Mouse (Mus musculus) layer of hippocampus, adult 8-10 months (tissue): ENCODE data around the gene Cys1. TPM values are rescaled to one million over a fixed set of nuclear protein-coding genes. Genes with fewer than 3 reads are reported as not detected.

Source experiments
- DNase-seq, 2 experiments: peaks; one replicate each; pipeline ENCODE4 v3.0.0; 2022; ENCODE audit warnings: low spot score in 2 of 2
- total RNA-seq, 4 experiments: library from RNA; stranded (reverse); gene quantifications; 2 replicates each; pipeline ENCODE4 v1.2.4; 2022

The Cys1 gene
- total RNA-seq, 4 experiments from 2014 or later, result 13.5 to 35.1 (median 25.8) TPM

DNA sequence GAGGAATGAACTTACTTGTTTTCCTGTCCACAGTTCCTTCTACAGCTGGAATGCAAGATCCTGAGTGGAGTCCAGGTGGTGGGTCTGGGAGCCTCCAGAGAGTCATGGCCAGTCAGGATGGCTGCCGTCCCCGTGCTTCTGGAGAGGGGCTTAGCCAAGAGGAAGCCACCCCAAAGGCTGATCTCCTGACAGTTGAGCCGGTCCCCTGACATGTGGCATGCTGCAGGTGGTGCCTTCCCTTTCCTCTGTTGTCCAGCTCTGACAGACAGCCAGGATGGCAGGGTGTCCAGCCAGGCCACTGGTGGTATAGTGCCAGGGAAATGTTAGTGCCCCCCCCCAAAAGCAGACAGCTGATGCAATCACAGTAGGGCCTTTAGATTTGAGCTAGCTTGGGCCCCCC, 16.9 kb upstream of the Cys1 start:
- no peak for DNase-seq

DNA sequence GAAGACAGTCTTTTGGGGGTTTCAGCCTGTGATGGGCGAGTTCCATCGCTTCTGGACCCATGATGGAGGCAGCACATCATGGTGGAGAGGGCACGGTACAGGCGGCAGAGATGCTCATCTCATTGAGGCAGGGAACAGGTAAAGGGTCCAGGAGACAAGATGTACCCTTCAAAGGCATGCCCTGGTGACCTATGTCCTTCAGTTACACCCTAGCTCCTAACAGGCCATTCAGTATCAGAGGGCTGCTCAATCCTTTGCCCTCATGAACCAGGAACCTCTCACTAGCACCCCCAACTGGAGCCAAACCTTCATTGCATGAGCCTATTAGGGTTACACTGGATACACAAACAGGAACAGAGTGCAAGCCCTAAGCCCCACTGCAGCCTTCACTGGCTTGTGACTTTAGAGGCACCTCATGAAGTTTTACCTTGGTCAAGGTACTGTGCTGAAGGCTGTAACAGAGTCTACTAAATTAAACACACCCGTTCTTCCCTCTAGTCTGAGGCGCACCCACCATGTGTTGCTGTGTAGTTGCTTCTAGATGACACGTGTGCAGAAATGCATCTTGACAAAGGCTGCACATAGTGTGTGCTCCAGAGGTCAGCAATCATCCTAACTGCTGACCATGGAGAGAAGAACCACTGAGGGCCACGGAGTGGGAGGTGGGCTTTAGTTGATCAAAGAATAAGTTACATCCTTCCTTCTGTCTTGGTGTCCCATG, 16.0 kb upstream of the Cys1 start:
- DNase-seq, result no peak

DNA sequence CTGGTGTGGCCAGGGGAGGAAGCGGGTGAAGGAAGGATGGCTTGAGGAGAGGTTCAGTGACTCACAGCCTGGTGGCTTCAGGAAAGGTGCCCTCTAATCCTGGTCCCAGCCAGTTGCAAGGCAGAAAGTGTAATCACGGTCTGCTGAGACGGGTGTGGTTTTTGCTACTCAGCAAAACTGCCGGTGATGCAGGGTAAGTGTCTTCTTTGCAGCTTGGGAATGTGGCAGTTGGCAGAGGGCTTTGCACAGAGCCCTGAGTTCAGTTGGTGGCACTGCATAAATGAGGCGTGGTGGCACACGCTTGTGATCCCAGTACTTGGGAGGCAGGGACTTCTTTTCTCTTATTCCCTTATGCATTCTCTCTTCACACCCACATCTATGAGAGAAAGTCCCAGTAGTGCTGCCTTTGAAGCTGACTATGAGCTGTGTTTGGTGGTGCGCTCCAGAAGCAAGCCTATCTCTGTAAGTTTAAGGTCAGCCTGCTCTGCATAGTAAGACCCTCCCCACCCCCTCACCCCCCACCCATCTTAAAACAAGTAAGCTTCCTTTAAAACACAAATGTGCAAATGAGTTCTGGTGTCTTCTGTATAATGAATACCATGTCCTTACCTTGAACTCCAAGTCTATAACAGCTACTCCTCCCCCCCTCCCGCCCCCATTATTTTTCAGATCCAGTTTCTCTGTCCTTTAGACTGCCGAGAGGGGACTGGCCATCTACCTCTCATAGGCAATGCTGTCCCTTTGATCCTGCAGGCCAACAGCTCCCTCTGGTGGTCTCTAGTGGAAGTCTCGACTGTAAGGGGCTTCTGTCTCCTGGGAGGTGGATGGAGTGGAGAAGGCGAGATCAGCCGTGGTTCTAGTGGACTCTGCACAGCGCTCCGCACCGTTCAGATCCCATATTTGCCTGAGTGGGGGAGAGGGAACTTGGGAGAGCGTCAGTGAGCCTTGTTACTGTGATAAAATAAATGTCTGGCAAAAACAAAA, 15.2 kb upstream of the Cys1 start:
- DNase-seq, result peak; percentile 75 to 89

DNA sequence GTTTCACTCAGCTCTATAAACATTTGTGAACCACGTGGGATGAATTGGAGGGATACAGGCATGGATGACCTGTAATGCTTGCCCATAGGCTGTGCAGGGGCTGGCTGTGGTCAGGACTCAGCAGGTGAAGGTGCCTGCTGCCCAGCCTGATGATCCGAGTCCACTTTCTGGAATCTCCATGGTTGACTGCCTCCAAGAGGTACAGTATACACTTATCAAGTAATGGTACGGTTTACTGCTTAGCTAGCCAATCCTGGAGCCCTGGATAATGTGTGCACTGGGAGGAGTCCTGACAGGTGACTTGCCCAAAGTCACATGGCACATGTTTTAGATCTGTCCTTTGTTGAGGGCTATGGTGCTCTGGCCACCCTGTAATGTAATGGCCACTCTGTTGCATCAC, 8.7 kb upstream of the Cys1 start:
- no peak for DNase-seq

DNA sequence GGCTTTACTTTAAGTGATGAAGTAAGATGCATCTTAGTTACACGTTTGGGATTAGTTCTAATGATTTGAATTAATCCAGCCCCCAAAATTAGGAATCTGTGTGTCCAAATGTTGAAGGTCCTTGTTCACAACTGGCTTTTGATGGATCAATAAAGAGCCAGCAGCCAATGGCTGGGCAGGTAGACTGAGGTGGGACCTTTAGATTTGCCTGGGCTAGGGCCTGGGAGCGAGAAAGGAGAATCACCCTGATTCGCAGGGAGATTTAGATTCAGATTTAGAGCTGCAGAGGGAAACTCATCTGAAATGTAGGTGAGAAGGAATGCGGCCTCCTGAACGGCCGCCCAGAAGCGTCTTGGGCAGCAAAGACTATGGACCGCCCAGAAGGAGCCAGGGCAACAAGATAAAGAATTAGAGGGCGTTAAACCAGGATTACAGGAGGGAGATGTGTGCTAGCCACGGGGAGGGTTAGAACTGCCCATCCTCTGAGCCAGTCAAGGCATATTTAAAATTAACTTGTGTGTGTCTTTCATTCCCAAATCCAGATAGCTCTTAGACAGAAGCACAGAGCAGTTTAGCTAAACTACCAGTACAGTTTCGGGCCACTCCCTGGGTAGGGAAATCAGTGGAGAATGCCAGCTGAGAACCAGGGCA, 5.2 kb upstream of the Cys1 start:
- no peak for DNase-seq

DNA sequence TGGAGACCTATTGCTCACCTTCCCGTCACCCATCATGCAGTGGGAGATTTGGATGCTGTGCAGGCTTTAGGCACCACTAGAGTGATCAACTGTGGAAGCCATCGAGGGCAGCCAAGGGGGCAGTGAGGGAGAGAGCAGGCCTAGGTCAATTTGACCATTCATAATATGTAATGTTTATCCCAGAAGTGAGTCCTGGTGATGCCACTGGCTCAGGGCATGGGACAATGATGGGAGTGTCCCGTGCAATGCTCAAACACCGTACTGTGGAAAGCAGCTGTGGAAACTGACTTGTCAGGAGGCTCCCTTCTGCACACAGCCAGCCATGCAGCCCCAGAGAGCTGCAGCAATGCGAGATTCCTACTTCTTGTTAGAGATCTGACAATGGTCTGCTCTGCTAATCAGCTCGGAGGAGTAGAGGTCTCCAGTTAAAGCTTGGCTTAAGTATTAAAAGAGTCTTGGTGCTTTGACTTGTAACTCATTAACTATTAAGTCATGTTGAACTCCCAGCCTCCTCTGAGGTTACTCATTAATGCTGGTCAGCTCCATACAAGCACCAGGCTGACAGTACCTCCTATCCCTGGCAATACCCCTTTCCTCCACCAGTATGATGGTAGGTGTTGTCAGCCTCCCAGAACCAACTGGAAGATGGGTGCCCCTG, 4.6 kb upstream of the Cys1 start:
- DNase-seq, result no peak

DNA sequence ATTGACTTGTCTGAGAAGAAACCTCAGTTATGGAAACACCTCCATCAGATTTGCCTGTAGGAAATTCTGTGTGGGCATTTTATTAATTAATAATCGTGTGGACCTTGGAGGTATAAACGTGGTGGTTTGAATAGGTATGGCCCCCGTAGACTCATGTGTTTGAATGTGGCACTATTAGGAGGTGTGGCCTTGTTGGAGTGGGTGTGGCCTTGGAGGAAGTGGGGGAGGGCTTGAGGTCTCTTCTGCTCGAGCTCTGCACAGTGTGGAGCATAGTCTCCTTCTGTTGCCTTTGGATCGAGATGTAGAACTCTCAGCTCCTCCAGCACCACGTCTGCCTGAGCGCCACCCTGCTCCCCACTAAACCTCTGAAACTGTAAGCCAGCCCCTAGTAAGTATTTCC, 1.8 kb upstream of the Cys1 start:
- DNase-seq, result no peak

DNA sequence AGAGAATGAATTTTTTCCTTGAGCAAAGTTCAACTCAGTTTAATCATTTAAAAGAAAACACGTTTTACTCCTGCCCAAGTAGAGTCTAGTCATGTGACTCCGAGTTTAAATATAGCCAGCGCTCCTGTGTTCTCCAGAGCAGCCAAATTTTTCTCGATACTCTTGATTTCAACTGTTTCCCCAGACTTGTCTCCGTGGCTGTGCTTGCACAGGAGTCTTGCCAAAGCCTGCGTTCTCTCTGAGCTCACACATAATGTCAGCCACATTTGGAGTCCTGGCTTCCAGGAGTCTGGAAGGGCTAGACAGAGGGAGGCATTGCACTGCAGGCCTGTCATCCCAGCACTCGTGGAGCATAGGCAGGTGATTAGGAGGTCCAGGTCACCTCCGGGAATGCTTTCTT, 950 bp upstream of the Cys1 start:
- peak in 1 of 2 experiments; percentile 42 for DNase-seq

DNA sequence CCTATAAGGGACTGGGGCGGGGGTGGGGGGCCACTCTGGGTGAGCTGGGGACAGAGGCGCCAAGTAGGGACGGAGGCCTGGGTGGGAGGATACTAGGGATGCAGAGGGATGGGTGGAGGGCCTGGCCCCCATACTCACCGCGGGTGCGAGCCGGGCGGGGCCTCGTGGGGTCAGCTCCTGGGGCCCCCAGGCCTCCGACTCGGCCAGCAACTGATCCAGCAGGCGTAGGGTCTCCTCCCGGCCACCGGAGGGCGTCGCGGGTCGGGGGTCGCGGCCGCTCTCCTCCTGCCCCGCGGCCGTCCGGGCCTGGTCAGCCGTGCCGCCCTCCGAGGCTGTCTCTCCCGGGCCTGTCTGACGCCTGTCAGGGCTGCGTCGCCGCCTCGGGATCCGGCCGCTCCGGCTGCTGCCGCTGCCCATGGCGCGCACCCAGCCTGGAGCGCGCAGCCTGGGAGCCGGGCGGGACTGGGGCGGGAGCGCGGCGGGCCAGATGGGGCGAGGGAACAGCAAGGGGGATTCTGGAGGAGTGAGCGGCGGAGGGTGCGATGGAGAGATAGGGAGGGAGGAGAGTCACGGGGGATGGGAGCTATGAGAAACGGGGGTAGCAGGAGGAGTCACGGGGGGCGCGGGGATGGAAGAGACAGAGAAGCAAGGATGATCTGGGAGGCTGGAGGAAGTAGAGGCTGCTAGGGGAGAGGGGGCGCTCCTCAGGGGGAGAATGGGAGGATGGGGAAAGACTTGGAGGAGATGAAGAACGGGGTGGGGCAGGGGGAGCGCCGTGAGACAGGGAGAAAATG, 924 bp downstream of the Cys1 start:
- peak in 1 of 2 experiments; percentile 31 for DNase-seq

DNA sequence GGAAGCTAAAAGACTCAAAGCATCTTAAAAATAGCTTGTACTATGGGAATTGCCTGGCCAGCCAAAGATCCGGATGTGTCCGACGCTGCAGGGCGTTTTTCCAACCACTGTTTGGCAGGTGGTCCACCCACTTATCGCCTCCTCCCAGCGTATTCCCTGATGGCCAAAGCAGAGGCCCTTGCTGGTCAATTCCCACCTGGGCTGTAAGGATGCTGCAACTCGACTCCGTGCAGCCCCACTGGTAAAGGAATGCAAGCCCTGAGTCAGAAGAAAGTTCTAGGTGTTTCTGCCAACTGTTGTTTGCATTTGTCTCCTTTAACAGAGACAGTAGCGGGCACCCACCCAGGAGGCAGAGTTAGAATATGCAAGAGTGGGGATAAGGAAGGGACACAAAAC, 1.5 kb downstream of the Cys1 start:
- peak in 1 of 2 experiments; percentile 37 for DNase-seq

DNA sequence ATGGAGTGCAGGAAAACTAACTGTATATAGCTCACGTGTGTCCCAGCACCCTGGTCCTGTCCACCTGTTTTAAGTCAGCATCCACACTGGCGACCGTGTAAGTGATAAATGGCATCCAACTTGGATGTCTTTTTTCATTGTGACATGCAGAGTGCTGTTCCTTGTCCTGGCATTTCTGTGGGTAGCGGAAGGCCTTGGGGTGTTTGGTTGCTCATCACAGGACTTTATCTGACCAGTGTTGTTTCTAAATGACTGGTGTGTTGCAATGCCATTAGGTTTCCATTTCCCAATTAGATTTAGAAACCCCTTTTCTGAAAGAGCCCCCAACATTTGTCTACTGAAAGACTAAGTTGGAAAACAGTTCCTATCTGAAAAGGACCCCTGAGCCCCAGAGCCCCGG, 19.5 kb downstream of the Cys1 start:
- no peak for DNase-seq

DNA sequence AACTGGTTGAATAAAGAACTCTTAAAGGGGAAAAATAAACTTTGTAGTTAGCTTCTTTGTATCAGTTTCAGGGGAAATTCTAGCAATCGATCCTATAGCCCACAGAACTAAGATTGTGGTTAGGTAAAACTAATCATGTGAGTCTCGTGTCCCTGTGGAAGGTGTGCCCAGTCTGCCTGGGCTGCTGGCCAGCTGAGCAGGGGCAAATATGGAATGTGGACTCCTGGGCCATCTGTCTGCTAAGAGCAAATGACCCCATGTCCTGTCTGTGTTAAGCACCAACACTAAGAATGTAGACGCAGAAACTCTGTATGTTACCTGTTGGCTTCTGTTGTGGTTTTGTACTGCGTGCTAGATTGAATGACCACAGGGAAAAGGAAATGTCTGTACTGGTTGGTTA, 20.5 kb downstream of the Cys1 start:
- DNase-seq, result no peak

DNA sequence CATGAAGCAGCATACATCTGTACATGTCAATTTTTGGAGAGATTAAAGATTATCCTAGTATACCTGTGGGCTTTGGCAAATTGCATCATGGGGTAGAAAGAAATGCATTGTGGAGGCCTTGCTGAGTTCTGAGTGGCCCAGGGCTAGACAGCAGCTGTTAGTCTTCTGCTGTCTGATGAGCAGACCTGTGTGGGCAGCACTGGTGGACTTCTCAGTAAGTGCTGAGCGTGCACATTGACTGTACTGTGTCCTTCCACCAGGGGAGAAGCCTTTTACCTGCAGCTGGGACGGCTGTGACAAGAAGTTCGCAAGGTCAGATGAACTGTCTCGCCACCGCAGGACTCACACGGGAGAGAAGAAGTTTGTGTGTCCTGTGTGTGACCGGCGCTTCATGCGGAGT, 21.7 kb downstream of the Cys1 start:
- no peak for DNase-seq

DNA sequence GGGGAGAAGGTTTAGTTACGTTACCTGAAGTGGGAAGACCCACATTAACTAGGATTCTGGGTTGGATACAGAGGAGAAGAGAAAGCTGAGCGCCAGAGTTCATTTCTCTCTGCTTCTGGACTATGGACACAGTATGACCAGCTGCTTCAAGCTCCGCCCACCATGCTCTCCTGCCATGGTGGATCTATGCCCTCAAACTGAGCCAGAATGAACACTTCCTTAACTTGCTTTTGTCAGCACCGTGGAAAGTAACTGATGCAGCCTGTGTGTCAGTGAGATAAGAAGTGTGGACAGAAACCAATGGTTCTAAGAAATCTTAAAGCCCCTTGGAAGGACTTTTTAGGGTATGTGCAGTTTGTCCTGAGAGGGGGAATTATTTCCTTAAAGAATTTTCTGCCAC, 22.6 kb downstream of the Cys1 start:
- no peak for DNase-seq

DNA sequence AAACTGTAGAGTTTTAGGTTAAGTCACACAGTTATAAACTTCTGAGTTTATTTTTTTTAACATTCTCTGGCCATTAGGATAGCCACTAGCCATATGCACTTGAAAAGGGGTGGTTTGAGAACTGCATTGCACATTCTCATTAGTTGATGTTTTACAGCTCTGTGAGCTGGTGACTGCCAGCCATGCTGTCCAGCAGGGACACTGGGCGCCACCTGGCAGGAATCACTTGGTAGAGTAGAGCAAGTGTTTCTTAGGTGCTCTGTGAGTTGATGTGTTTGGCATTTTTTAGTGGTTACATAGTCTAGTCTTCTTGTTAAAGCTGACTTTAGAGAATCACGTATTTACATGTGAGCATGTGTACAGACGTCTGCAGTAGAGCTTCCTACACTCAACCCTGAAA, 25.2 kb downstream of the Cys1 start:
- no peak for DNase-seq

DNA sequence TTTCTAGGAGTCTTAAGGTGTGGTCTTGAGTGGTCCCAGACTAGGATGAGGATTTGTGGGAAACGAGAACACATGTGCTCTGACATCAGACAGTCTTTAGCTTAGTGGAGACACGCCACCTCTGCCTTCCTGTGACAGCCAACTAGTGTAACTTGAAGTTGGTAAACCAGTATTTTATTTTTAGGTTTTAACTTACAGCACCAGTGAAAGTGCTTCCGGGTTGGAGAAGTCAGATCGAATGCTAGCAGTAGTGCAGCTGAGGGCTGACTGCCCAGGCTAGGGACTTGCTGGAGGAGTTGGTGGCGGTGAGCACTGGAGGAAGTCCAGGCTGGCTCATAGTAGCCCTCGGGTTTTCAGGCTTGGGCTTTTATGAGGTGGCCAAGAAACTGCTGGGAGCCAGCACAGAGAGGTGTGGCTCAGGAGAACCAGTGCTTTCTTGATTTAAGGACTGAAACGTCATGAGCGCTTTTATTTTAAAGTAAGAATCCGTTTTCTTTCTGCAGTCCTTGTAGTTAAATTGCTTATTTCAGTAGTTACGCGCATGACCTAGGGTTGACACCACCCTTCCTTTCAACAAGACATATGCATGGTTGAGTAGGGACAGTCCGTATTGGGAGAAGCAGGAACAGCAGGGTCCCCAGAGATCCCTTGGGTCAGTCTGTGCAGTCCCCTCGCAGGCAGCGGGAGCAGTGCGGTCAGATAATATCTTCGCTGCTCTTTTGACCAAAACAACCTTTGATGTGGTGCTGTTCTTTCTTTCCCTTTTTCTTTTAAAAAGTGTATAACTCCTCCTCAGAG, 27.3 kb downstream of the Cys1 start:
- no peak for DNase-seq

DNA sequence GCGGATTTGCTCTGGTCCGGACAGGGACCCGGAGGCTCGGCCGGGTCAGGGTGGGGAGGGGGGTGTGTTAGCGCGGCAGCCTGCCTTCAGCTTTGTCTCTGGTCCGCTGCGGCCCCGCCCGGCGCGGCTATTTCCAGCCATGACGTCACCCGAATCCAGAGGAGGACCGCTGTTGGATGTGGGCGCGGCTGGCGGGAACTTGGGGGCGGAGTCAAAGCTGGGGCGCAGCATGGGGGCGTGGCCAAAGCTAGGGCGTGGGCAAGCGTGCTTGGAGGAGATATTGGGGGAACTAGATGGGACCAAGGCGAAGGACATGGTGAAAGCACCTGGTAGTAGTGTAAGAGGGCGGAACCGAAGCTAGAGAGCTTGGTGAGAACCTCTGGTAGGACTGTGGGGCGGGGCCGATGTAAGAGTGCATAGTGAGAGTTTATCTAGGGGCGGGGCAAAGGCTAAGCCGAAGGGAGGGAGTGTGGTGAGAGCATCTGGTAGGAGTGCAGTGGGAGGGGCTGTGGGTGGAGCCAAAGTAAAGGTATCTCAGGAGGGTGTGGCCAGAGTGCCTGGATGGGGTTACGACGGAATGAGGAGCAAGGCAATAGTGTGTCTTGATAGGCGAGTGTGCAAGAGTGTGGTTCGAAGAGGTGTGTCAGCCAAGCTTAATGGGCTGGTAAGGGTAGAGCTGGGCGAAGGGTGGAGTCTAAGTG, 29.8 kb downstream of the Cys1 start:
- peak; percentile 91 to 92 for DNase-seq

DNA sequence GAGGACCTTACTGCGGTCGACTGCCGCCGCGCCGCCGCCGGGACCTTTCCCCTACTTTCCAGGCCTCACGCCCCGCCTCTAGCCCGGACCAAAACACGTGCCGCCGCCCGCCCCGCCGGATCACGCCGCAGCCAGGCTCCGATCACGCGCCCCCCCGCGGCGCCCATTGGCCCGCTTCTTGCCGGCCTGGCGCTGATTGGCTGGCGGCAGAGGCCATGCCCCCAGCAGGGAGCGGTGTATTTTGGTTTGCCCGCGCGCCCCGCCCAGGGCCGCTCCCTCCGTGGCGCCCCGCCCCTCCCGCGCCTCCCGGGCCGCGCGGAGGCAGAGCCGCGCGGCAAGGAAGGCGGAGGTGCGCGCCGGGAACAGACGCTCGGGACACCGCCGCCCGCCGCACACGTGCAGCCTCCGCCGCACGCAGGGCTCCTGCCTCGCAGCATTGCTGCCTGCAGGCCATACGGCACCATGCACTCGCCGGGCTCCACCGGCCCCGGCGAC, 30.5 kb downstream of the Cys1 start, which contains the start of gene Klf11:
Gene Klf11, plus strand, starts transcription at position 212 of the 495 bp plus-strand sequence.
- peak; percentile 92 to 96 for DNase-seq
